ENCODE assay signal across 11 mouse cellular contexts in genomic region chr9:13454651-13455123, GRCm38 (mm10). TPM values are rescaled to one million over a fixed set of nuclear protein-coding genes. Genes with fewer than 3 reads are reported as not detected.
DNase-seq lines count a peak whose midpoint lies in the region; ATAC-seq lines count a peak whose summit lies in the region.
"Had no signal": no experiment of that assay in that cellular context is flagged by ENCODE, and none has a peak within 500 bp of the region (broad histone marks: within the 10 kb centered on the region; RNA-seq: fewer than 3 reads in every experiment).

No protein-coding gene starts in this region.

- whole genome bisulfite sequencing in kidney, embryonic 15.5 days: 26% methylated on average over 7 of the region's 7 CpGs
- 26% methylated on average over 7 of the region's 7 CpGs for WGBS in hindbrain, embryonic 12.5 days
- WGBS in neural tube, embryonic 12.5 days: 23% methylated on average over 7 of the region's 7 CpGs

- no peaks in the 10 kb centered on the region for H3K27me3 ChIP-seq in kidney, embryonic 15.5 days
- no peaks in the 10 kb centered on the region for H3K27me3 ChIP-seq in hindbrain, embryonic 12.5 days
- no peaks in the 10 kb centered on the region for H3K27me3 ChIP-seq in neural tube, embryonic 12.5 days (replicated peaks)

- H3K9me3 ChIP-seq in kidney, embryonic 15.5 days (replicated peaks): no peaks in the 10 kb centered on the region
- no peaks in the 10 kb centered on the region for H3K9me3 ChIP-seq in hindbrain, embryonic 12.5 days (replicated peaks)
- no peaks in the 10 kb centered on the region for H3K9me3 ChIP-seq in neural tube, embryonic 12.5 days

- H3K27ac ChIP-seq in kidney, embryonic 15.5 days: peak overlapping the region; percentile 30; the same call in 1 of the 2 replicates
- peak overlapping the region; percentile 52; the same call in 1 of the 2 replicates for H3K27ac ChIP-seq in hindbrain, embryonic 12.5 days
- peak overlapping the region; percentile 26; the same call in 1 of the 2 replicates for H3K27ac ChIP-seq in neural tube, embryonic 12.5 days

- H3K4me2 ChIP-seq in kidney, embryonic 15.5 days: no peak overlapping the region
- H3K4me2 ChIP-seq in hindbrain, embryonic 12.5 days (replicated peaks): peak overlapping the region; percentile 9; the same call in 1 of the 2 replicates
- peak overlapping the region; percentile 43 for H3K4me2 ChIP-seq in neural tube, embryonic 12.5 days (replicated peaks)

- H3K36me3 ChIP-seq in kidney, embryonic 15.5 days: no peaks in the 10 kb centered on the region
- H3K36me3 ChIP-seq in hindbrain, embryonic 12.5 days: no peaks in the 10 kb centered on the region
- H3K36me3 ChIP-seq in neural tube, embryonic 12.5 days: no peaks in the 10 kb centered on the region

- H3K9ac ChIP-seq in kidney, embryonic 15.5 days: no peak overlapping the region
- no peak overlapping the region for H3K9ac ChIP-seq in hindbrain, embryonic 12.5 days
- no peak overlapping the region for H3K9ac ChIP-seq in neural tube, embryonic 12.5 days

- H3K4me1 ChIP-seq in kidney, embryonic 15.5 days: peaks cover 16% of the 10 kb centered on the region
- H3K4me1 ChIP-seq in hindbrain, embryonic 12.5 days: peaks cover 16% of the 10 kb centered on the region
- H3K4me1 ChIP-seq in neural tube, embryonic 12.5 days: peaks cover 18% of the 10 kb centered on the region

- ATAC-seq in kidney, embryonic 15.5 days (replicated peaks; ENCODE audit: low FRiP score): no peak
- ATAC-seq in hindbrain, embryonic 12.5 days (ENCODE audit: low FRiP score): no peak
- ATAC-seq in neural tube, embryonic 12.5 days (ENCODE audit: low FRiP score, low read depth): peak; percentile 77
- no peak for ATAC-seq in monocyte, adult 5-6 weeks (replicated peaks; ENCODE audit: insufficient number of reproducible peaks, low FRiP score, low TSS enrichment, poor library complexity, severe bottlenecking)

- H3K4me3 ChIP-seq in kidney, embryonic 15.5 days (replicated peaks): no peak overlapping the region
- H3K4me3 ChIP-seq in hindbrain, embryonic 12.5 days: no peak overlapping the region
- no peak overlapping the region for H3K4me3 ChIP-seq in neural tube, embryonic 12.5 days

- DNase-seq in kidney, postnatal 36 days: no peak
- DNase-seq in embryo, embryonic 11 days: peak; percentile 62
- no peak for DNase-seq in layer of hippocampus, postnatal 25 days (ENCODE audit: extremely low spot score in 1 of 2, low spot score in 1 of 2)
- no peak for DNase-seq in ovary, postnatal 14 days (ENCODE audit: low spot score)
- DNase-seq: cerebellum, adult 11 months had no signal

RNA-seq across cellular contexts. Expression of gene Gm17571, which starts 8.1 kb away (rescaled TPM):
- not detected in 2 replicates for polyA plus RNA-seq in kidney, embryonic 15.5 days (2015; fragmentation: Nextera tagmentation; extraction: Ambion mirVana)
- polyA plus RNA-seq in hindbrain, embryonic 12.5 days (2016; fragmentation: Nextera tagmentation; extraction: Ambion mirVana): not detected in 2 replicates
- polyA plus RNA-seq in neural tube, embryonic 12.5 days (2016; fragmentation: Nextera tagmentation; extraction: Ambion mirVana): not detected in 2 replicates
- total RNA-seq in monocyte, adult 5-6 weeks (2017): not detected in 3 replicates
- not detected for total RNA-seq in layer of hippocampus, postnatal 25 days (2021)
- total RNA-seq: ES-E14; layer of hippocampus, postnatal 10 days had no signal
